Mouse (Mus musculus): ENCODE data around the gene Myb.

Gene Myb

GRCm38 (mm10) chr10:21089541-21089940, 71.2 kb downstream of the Myb start:
- in situ Hi-C loops (cut with MboI, MseI) = no loop called here

- in situ Hi-C loops (cut with MboI, MseI) = no loop called here
Observed at GRCm38 (mm10) chr10:21087614-21088232, 73.1 kb downstream of the Myb start.

GRCm38 (mm10) chr10:21085044-21085443, 75.7 kb downstream of the Myb start:
- in situ Hi-C loops (cut with MboI, MseI) = no loop called here

GRCm38 (mm10) chr10:21083391-21083918, 77.3 kb downstream of the Myb start:
- in situ Hi-C loops (cut with MboI, MseI) = no loop called here

GRCm38 (mm10) chr10:21082447-21082846, 78.3 kb downstream of the Myb start:
- in situ Hi-C loops (cut with MboI, MseI) = no loop called here

GRCm38 (mm10) chr10:21077151-21077719, 83.5 kb downstream of the Myb start:
- in situ Hi-C loops (cut with MboI, MseI) = no loop called here

- in situ Hi-C loops (cut with MboI, MseI) = no loop called here
Observed at GRCm38 (mm10) chr10:21076731-21077130, 84.1 kb downstream of the Myb start.

GRCm38 (mm10) chr10:21076137-21076536, 84.6 kb downstream of the Myb start:
- in situ Hi-C loops (cut with MboI, MseI) = no loop called here
